In the genomic region with DNA sequence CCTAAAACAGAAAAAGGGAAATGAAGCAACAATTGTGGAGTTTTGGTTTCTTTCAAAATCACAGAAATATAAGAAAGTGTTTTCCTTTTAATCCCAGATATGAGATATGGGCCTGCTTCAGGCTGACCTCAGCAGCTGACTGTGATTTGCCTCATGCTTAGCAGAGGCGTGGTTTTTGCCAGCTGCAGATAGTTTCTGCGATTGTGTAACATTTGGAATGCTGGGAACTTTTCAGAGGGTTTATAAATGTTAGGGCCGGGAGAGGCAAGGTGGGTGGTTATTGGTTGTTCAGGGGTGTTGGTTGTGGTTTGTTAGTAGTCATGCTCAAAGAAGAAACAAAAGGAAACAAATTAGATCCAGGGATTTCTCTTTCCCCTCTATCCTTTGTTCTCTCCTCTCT, we compare ENCODE assay signal across 32 mouse cellular contexts. TPM values are rescaled to one million over a fixed set of nuclear protein-coding genes. Genes with fewer than 3 reads are reported as not detected.
A peak's percentile ranks its signal among the peaks of the same experiment; 100 is the strongest.
DNase-seq lines count a peak whose midpoint lies in the region; ATAC-seq and TF ChIP-seq lines count a peak whose summit lies in the region.
"Had no signal": no experiment of that assay in that cellular context is flagged by ENCODE, and none has a peak within 500 bp of the region (broad histone marks: within the 10 kb centered on the region; RNA-seq: fewer than 3 reads in every experiment).

No protein-coding gene starts in this region.

- H3K79me2 ChIP-seq in C2C12 (ENCODE audit: control insufficient read depth, insufficient read depth) (no peaks in the 10 kb centered on the region), myocyte (ENCODE audit: control insufficient read depth, insufficient read depth) (no peaks in the 10 kb centered on the region)

- WGBS in heart, embryonic 10.5 days = 77% methylated on average over 3 of the region's 3 CpGs

- TF ChIP-seq POLR2A in bone marrow macrophage, adult 2 months (IDR thresholded peaks at IDR 0.05; ENCODE audit: borderline replicate concordance, low read depth, low read length) = no peak
- no peak for TF ChIP-seq POLR2A in myocyte (IDR thresholded peaks at IDR 0.05; ENCODE audit: insufficient read length, low read depth)

- no peaks in the 10 kb centered on the region for H3K9me3 ChIP-seq in heart, embryonic 10.5 days
- H3K9me3 ChIP-seq: embryonic facial prominence, embryonic 10.5 days; embryonic facial prominence, embryonic 12.5 days; forebrain, embryonic 13.5 days; forebrain, embryonic 15.5 days had no signal

- H3K27ac ChIP-seq in heart, embryonic 10.5 days = no peak overlapping the region
- peak overlapping the region; percentile 52 for H3K27ac ChIP-seq in bone marrow macrophage, adult 2 months (ENCODE audit: insufficient read depth, low read depth, low read length)
- H3K27ac ChIP-seq: embryonic facial prominence, embryonic 10.5 days; embryonic facial prominence, embryonic 12.5 days; forebrain, embryonic 13.5 days; forebrain, embryonic 15.5 days had no signal

- H3K4me1 ChIP-seq in heart, embryonic 10.5 days = peaks cover 20% of the 10 kb centered on the region
- peaks cover 7% of the 10 kb centered on the region for H3K4me1 ChIP-seq in bone marrow macrophage, adult 2 months (ENCODE audit: control insufficient read depth, insufficient read depth, low read length)

- no peak overlapping the region for H3ac ChIP-seq in C2C12 (ENCODE audit: control insufficient read depth, insufficient read length, low read depth)
- no peak overlapping the region for H3ac ChIP-seq in myocyte (ENCODE audit: control insufficient read depth, insufficient read length)

- H3K4me2 ChIP-seq in myocyte (ENCODE audit: low read depth) = no peak overlapping the region
- H3K4me2 ChIP-seq: embryonic facial prominence, embryonic 12.5 days; forebrain, embryonic 13.5 days; forebrain, embryonic 15.5 days had no signal

- no peak for TF ChIP-seq CTCF in C2C12 (IDR thresholded peaks at IDR 0.05; ENCODE audit: control insufficient read depth, insufficient read depth, insufficient read length)
- TF ChIP-seq CTCF in bone marrow macrophage, adult 2 months (IDR thresholded peaks at IDR 0.05; ENCODE audit: low read depth, low read length) = no peak

- no peak overlapping the region for H3K4me3 ChIP-seq in heart, embryonic 10.5 days
- H3K4me3 ChIP-seq in C2C12 (ENCODE audit: insufficient read depth, poor library complexity, severe bottlenecking) (no peak overlapping the region), myocyte (no peak overlapping the region)
- H3K4me3 ChIP-seq in bone marrow macrophage, adult 2 months (ENCODE audit: insufficient read depth, low read length) = no peak overlapping the region
- H3K4me3 ChIP-seq: embryonic facial prominence, embryonic 10.5 days; embryonic facial prominence, embryonic 12.5 days; forebrain, embryonic 13.5 days; forebrain, embryonic 15.5 days had no signal

- peak; percentile 51 for DNase-seq in heart, embryonic 10.5 days (ENCODE audit: low spot score)
- no peak for DNase-seq in heart, adult 9 months (ENCODE audit: low spot score in 2 of 2)
- DNase-seq in gastrocnemius, postnatal 25 days = no peak
- DNase-seq: adrenal gland, adult 8-10 months; adrenal gland, postnatal 14 days; adrenal gland, postnatal 36 days; B cell, adult 2 months; cerebellum, adult 11 months; cerebellum, adult 18-20 months; cerebellum, adult 8-10 months; cerebellum, adult 9-11 months; cerebellum, postnatal 14 days; cerebellum, postnatal 36 days; forebrain, postnatal 0 days had no signal

- no peaks in the 10 kb centered on the region for H3K79me3 ChIP-seq in C2C12 (ENCODE audit: low read depth)

- ATAC-seq in megakaryocyte, adult 5-6 weeks (ENCODE audit: poor library complexity, severe bottlenecking) = no peak
- no peak for ATAC-seq in frontal cortex, adult (ENCODE audit: low TSS enrichment)
- ATAC-seq: activated CD4-positive, CD25-positive, alpha-beta regulatory T cell, adult 4 months; forebrain, embryonic 13.5 days; forebrain, embryonic 15.5 days; forebrain, postnatal 0 days; Patski had no signal

- H3K36me3 ChIP-seq in heart, embryonic 10.5 days = no peaks in the 10 kb centered on the region
- no peaks in the 10 kb centered on the region for H3K36me3 ChIP-seq in C2C12 (ENCODE audit: control insufficient read depth, insufficient read depth)
- no peaks in the 10 kb centered on the region for H3K36me3 ChIP-seq in myocyte (ENCODE audit: control insufficient read depth, insufficient read depth)
- H3K36me3 ChIP-seq: embryonic facial prominence, embryonic 10.5 days; embryonic facial prominence, embryonic 12.5 days; forebrain, embryonic 15.5 days had no signal

- H3K27me3 ChIP-seq in heart, embryonic 10.5 days (ENCODE audit: insufficient read depth, poor library complexity, severe bottlenecking) = no peaks in the 10 kb centered on the region
- H3K27me3 ChIP-seq in C2C12 (ENCODE audit: control insufficient read depth, insufficient read depth, insufficient read length) (no peaks in the 10 kb centered on the region), myocyte (ENCODE audit: control insufficient read depth, insufficient read depth, insufficient read length) (no peaks in the 10 kb centered on the region)
- H3K27me3 ChIP-seq: embryonic facial prominence, embryonic 12.5 days; forebrain, embryonic 13.5 days; forebrain, embryonic 15.5 days; Patski had no signal

TF ChIP-seq in C2C12, 6 proteins besides CTCF, POLR2A, EP300 and RAD21:
- TF ChIP-seq USF1 (IDR thresholded peaks at IDR 0.05; ENCODE audit: low read depth) (no peak), CEBPB (IDR thresholded peaks at IDR 0.05; ENCODE audit: low read depth) (peak; percentile 51)

TF ChIP-seq in myocyte, 11 proteins besides CTCF, POLR2A, EP300 and RAD21:
- TF ChIP-seq USF1 (IDR thresholded peaks at IDR 0.05; ENCODE audit: low read depth) = no peak
- peak in 1 of 3 experiments; percentile 50 for TF ChIP-seq MYOG (IDR thresholded peaks at IDR 0.05; ENCODE audit: control insufficient read depth in 1 of 3, insufficient read depth in 1 of 3, insufficient read length in 2 of 3, low read depth in 2 of 3)
- TF ChIP-seq MYOD1 (IDR thresholded peaks at IDR 0.05; ENCODE audit: control insufficient read depth in 1 of 3, insufficient read length in 2 of 3, low read depth in 2 of 3) = peak in 2 of 3 experiments; percentile 17 to 47
- no peak for TF ChIP-seq SRF (IDR thresholded peaks at IDR 0.05; ENCODE audit: control insufficient read depth, insufficient read length, low read depth)
- peak; percentile 71; the same call in 1 of the 2 replicates for TF ChIP-seq CEBPB (IDR thresholded peaks at IDR 0.05; ENCODE audit: insufficient read depth, poor library complexity, severe bottlenecking)
- TF ChIP-seq MAX (IDR thresholded peaks at IDR 0.05; ENCODE audit: low read depth) = no peak
- no peak for TF ChIP-seq REST (IDR thresholded peaks at IDR 0.05; ENCODE audit: insufficient read depth, insufficient read length)
- TF ChIP-seq TCF12 (IDR thresholded peaks at IDR 0.05; ENCODE audit: insufficient read depth, poor library complexity, severe bottlenecking) = no peak
- TF ChIP-seq POLR2AphosphoS2 (IDR thresholded peaks at IDR 0.05; ENCODE audit: insufficient read length, low read depth) = no peak
- TF ChIP-seq E2F4 (IDR thresholded peaks at IDR 0.05; ENCODE audit: insufficient read depth) = no peak
- no peak for TF ChIP-seq TCF3 (IDR thresholded peaks at IDR 0.05; ENCODE audit: insufficient read length, low read depth)

RNA-seq across cellular contexts. Expression of gene Gm3646, which starts 37.1 kb away (rescaled TPM):
- polyA plus RNA-seq in heart, embryonic 10.5 days (2016; fragmentation: Nextera tagmentation; extraction: Ambion mirVana) = 0.63 and 1.2 TPM in 2 replicates
- polyA plus RNA-seq in C2C12 (2012; fragmentation: generic; extraction: Trizol) (0.22 TPM), myocyte (2012; fragmentation: generic; extraction: Trizol) (0.20 TPM)
- not detected in 2 replicates for polyA plus RNA-seq in bone marrow macrophage, adult 2 months (2012; ENCODE audit: insufficient read depth, insufficient read length, missing spikeins)
- total RNA-seq in megakaryocyte, adult 5-6 weeks (2015) = not detected in 2 replicates
- not detected in 2 replicates for total RNA-seq in megakaryocyte, adult 5-6 weeks (2017)
- total RNA-seq in gastrocnemius, postnatal 25 days (2021) = 1 to 10 TPM in 1 of 2 experiments, not detected in 1; 1.7 TPM
- total RNA-seq: adrenal gland, adult 18-20 months; adrenal gland, adult 8-10 months; adrenal gland, postnatal 14 days; adrenal gland, postnatal 36 days; common myeloid progenitor, adult 5-6 weeks; ES-E14; forebrain, postnatal 0 days; MEL had no signal
- polyA plus RNA-seq: activated CD4-positive, CD25-positive, alpha-beta regulatory T cell, adult 4 months; brain, embryonic 14.5 days; embryonic facial prominence, embryonic 10.5 days; embryonic facial prominence, embryonic 12.5 days; forebrain, embryonic 11.5 days; forebrain, embryonic 13.5 days; forebrain, embryonic 15.5 days; forebrain, postnatal 0 days; frontal cortex, adult 2 months; Patski had no signal

RNA-seq across cellular contexts. Expression of gene Rfx8, which starts 47.2 kb away (rescaled TPM):
- 0.73 and 1.4 TPM in 2 replicates for polyA plus RNA-seq in heart, embryonic 10.5 days (2016; fragmentation: Nextera tagmentation; extraction: Ambion mirVana)
- polyA plus RNA-seq in C2C12 (2012; fragmentation: generic; extraction: Trizol) = 0.02 TPM
- polyA plus RNA-seq in bone marrow macrophage, adult 2 months (2012; ENCODE audit: insufficient read depth, insufficient read length, missing spikeins) = not detected in 2 replicates
- polyA plus RNA-seq in myocyte (2012; fragmentation: generic; extraction: Trizol) = 0.16 TPM
- total RNA-seq in megakaryocyte, adult 5-6 weeks (2015) = not detected in 2 replicates
- total RNA-seq in megakaryocyte, adult 5-6 weeks (2017) = not detected in 2 replicates
- under 1 TPM in 1 of 2 experiments, not detected in 1; 0.18 TPM for total RNA-seq in gastrocnemius, postnatal 25 days (2021)
- total RNA-seq: adrenal gland, adult 18-20 months; ES-E14; MEL had no signal
- polyA plus RNA-seq: activated CD4-positive, CD25-positive, alpha-beta regulatory T cell, adult 4 months; forebrain, embryonic 15.5 days; Patski had no signal
